Mouse (Mus musculus): Measurements from ENCODE around the gene Vars. TPM values are rescaled to one million over a fixed set of nuclear protein-coding genes. Genes with fewer than 3 reads are reported as not detected.
"Not testable (repeated sequence)": the region's sequence is repeated elsewhere in the genome, so short reads cannot be mapped to it uniquely, and the experiment has no call there.

The Vars gene
- polyA plus RNA-seq, 1 experiment from 2014 or later: 51.4 TPM

- H3K36me3 ChIP-seq (ENCODE audit: control insufficient read depth, insufficient read depth, low read length): no peaks in the 10 kb centered on the region
- 17% methylated on average over 2 of the region's 2 CpGs for WGBS
- H3K4me3 ChIP-seq (ENCODE audit: low read depth, low read length): peak overlapping the region; percentile 80
- no peak overlapping the region; the same call in 1 of the 2 replicates for H3K9ac ChIP-seq (replicated peaks; ENCODE audit: low read depth, low read length)
- H3K9me3 ChIP-seq (ENCODE audit: control insufficient read depth, low read length): no peaks in the 10 kb centered on the region
- H3K27me3 ChIP-seq (ENCODE audit: control insufficient read depth, insufficient read depth, low read length): no peaks in the 10 kb centered on the region
- no peak for ATAC-seq (ENCODE audit: low read depth)
- peaks cover 13% of the 10 kb centered on the region; the same call in 1 of the 2 replicates for H3K4me1 ChIP-seq (ENCODE audit: control insufficient read depth, insufficient read depth, low read length)
- peak overlapping the region; percentile 97 for H3K4me2 ChIP-seq (ENCODE audit: low read depth, low read length)
- no peak overlapping the region for H3K27ac ChIP-seq (ENCODE audit: low read depth, low read length)
Measured at GRCm38 (mm10) chr17:34980655-34981054, 20.1 kb upstream of the Vars start.

DNA sequence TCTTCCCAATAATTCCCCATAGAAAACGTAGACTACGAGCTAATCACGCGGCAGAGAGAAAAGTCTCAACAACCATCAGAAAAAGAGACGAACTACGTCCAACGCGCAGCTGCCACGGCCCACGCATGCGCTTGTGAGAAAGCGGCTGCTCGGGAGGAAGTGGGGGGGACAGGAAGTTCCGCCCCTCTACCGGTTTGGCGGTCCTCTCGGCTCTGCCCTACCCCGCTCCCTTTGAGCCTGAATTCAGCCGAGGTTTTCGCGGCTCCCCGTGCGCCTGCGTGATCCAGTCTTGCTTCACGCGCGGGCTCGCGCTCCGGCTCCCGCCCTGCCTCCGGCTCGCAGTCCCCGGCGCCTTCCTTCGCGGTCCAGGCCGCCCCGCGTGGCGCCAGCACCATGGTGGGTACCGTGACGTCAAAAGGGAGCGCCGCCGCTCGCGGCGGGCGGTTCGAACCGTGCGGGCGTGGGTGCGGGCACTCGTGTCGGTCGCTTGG, 19.1 kb upstream of the Vars start, which contains the start of gene Lsm2:
Gene Lsm2 (plus strand): TSS at position 173 of the 491 bp plus-strand sequence.
- Histone ChIP-seq H3K36me3 (ENCODE audit: control insufficient read depth, insufficient read depth, low read length) (peaks cover 8% of the 10 kb centered on the region), H3K4me3 (ENCODE audit: low read depth, low read length) (peak within 1 kb of the TSS; percentile 80), H3K27me3 (ENCODE audit: control insufficient read depth, insufficient read depth, low read length) (no peaks in the 10 kb centered on the region), H3K27ac (ENCODE audit: low read depth, low read length) (peak within 1 kb of the TSS; percentile 97), H3K4me2 (ENCODE audit: low read depth, low read length) (peak within 1 kb of the TSS; percentile 97), H3K4me1 (ENCODE audit: control insufficient read depth, insufficient read depth, low read length) (peaks cover 13% of the 10 kb centered on the region; the same call in 1 of the 2 replicates), H3K9me3 (ENCODE audit: control insufficient read depth, low read length) (no peaks in the 10 kb centered on the region), H3K9ac (replicated peaks; ENCODE audit: low read depth, low read length) (peak within 1 kb of the TSS; percentile 81)
- under 1% methylated on average over 58 of the region's 58 CpGs for WGBS
- peak; percentile 95 for ATAC-seq (ENCODE audit: low read depth)

DNA sequence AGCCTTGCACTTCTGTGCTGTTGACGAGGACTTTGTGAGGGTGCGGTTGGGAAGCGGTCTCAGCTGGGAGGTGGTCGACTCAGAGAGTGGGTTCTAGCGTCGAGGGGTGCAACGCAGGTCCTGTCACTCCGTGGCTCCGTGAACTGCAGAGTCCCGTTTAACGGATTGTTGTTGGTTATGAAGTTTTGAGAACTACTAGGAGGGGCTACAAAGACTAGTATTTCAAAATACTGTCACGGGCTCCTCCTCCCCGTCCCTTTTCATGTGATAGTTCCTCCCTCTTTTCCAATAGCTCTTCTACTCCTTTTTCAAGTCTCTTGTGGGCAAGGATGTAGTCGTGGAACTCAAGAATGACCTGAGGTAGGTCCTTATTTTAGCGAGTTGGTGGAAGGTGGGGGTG, 18.5 kb upstream of the Vars start:
- under 1% methylated on average over 15 of the region's 15 CpGs for WGBS
- peak overlapping the region; percentile 97; the same call in 1 of the 2 replicates for H3K27ac ChIP-seq (ENCODE audit: low read depth, low read length)
- H3K4me2 ChIP-seq (ENCODE audit: low read depth, low read length): peak overlapping the region; percentile 97
- H3K9me3 ChIP-seq (ENCODE audit: control insufficient read depth, low read length): no peaks in the 10 kb centered on the region
- no peak for ATAC-seq (ENCODE audit: low read depth)
- H3K4me3 ChIP-seq (ENCODE audit: low read depth, low read length): peak overlapping the region; percentile 80
- H3K27me3 ChIP-seq (ENCODE audit: control insufficient read depth, insufficient read depth, low read length): no peaks in the 10 kb centered on the region
- H3K4me1 ChIP-seq (ENCODE audit: control insufficient read depth, insufficient read depth, low read length): peaks cover 13% of the 10 kb centered on the region; the same call in 1 of the 2 replicates
- H3K36me3 ChIP-seq (ENCODE audit: control insufficient read depth, insufficient read depth, low read length): peaks cover 8% of the 10 kb centered on the region
- peak overlapping the region; percentile 81 for H3K9ac ChIP-seq (replicated peaks; ENCODE audit: low read depth, low read length)

- no peaks in the 10 kb centered on the region for H3K9me3 ChIP-seq (ENCODE audit: control insufficient read depth, low read length)
- H3K27ac ChIP-seq (ENCODE audit: low read depth, low read length): no peak overlapping the region
- H3K4me3 ChIP-seq (ENCODE audit: low read depth, low read length): no peak overlapping the region
- H3K4me2 ChIP-seq (ENCODE audit: low read depth, low read length): no peak overlapping the region
- 80% methylated on average over 2 of the region's 2 CpGs for WGBS
- no peak for ATAC-seq (ENCODE audit: low read depth)
- H3K4me1 ChIP-seq (ENCODE audit: control insufficient read depth, insufficient read depth, low read length): peaks cover 13% of the 10 kb centered on the region; the same call in 1 of the 2 replicates
- no peak overlapping the region for H3K9ac ChIP-seq (replicated peaks; ENCODE audit: low read depth, low read length)
- H3K27me3 ChIP-seq (ENCODE audit: control insufficient read depth, insufficient read depth, low read length): no peaks in the 10 kb centered on the region
- H3K36me3 ChIP-seq (ENCODE audit: control insufficient read depth, insufficient read depth, low read length): peaks cover 8% of the 10 kb centered on the region
Measured at GRCm38 (mm10) chr17:34984218-34984617, 16.6 kb upstream of the Vars start.

- Histone ChIP-seq H3K36me3 (ENCODE audit: control insufficient read depth, insufficient read depth, low read length) (no peaks in the 10 kb centered on the region), H3K27me3 (ENCODE audit: control insufficient read depth, insufficient read depth, low read length) (no peaks in the 10 kb centered on the region), H3K27ac (ENCODE audit: low read depth, low read length) (no peak overlapping the region), H3K4me1 (ENCODE audit: control insufficient read depth, insufficient read depth, low read length) (no peaks in the 10 kb centered on the region), H3K4me3 (ENCODE audit: low read depth, low read length) (no peak overlapping the region), H3K9me3 (ENCODE audit: control insufficient read depth, low read length) (no peaks in the 10 kb centered on the region), H3K9ac (replicated peaks; ENCODE audit: low read depth, low read length) (no peak overlapping the region), H3K4me2 (ENCODE audit: low read depth, low read length) (no peak overlapping the region)
- no peak for ATAC-seq (ENCODE audit: low read depth)
Measured at GRCm38 (mm10) chr17:34994751-34995150, 6.0 kb upstream of the Vars start.

- ATAC-seq (ENCODE audit: low read depth); H3K27ac ChIP-seq (ENCODE audit: low read depth, low read length); H3K9ac ChIP-seq (replicated peaks; ENCODE audit: low read depth, low read length); H3K36me3 ChIP-seq (ENCODE audit: control insufficient read depth, insufficient read depth, low read length); H3K4me3 ChIP-seq (ENCODE audit: low read depth, low read length); H3K4me2 ChIP-seq (ENCODE audit: low read depth, low read length); H3K9me3 ChIP-seq (ENCODE audit: control insufficient read depth, low read length); H3K27me3 ChIP-seq (ENCODE audit: control insufficient read depth, insufficient read depth, low read length); H3K4me1 ChIP-seq (ENCODE audit: control insufficient read depth, insufficient read depth, low read length): not testable (repeated sequence)
- 95% methylated on average over 4 of the region's 4 CpGs for WGBS
Measured at GRCm38 (mm10) chr17:34995192-34995591, 5.6 kb upstream of the Vars start.

GRCm38 (mm10) chr17:34995927-34996326, 4.9 kb upstream of the Vars start:
- not testable (repeated sequence) for H3K4me1 ChIP-seq (ENCODE audit: control insufficient read depth, insufficient read depth, low read length); H3K27me3 ChIP-seq (ENCODE audit: control insufficient read depth, insufficient read depth, low read length); ATAC-seq (ENCODE audit: low read depth); H3K36me3 ChIP-seq (ENCODE audit: control insufficient read depth, insufficient read depth, low read length); H3K9ac ChIP-seq (replicated peaks; ENCODE audit: low read depth, low read length); H3K4me2 ChIP-seq (ENCODE audit: low read depth, low read length); H3K27ac ChIP-seq (ENCODE audit: low read depth, low read length); H3K4me3 ChIP-seq (ENCODE audit: low read depth, low read length); H3K9me3 ChIP-seq (ENCODE audit: control insufficient read depth, low read length)
- WGBS: 91% methylated on average over 4 of the region's 4 CpGs

DNA sequence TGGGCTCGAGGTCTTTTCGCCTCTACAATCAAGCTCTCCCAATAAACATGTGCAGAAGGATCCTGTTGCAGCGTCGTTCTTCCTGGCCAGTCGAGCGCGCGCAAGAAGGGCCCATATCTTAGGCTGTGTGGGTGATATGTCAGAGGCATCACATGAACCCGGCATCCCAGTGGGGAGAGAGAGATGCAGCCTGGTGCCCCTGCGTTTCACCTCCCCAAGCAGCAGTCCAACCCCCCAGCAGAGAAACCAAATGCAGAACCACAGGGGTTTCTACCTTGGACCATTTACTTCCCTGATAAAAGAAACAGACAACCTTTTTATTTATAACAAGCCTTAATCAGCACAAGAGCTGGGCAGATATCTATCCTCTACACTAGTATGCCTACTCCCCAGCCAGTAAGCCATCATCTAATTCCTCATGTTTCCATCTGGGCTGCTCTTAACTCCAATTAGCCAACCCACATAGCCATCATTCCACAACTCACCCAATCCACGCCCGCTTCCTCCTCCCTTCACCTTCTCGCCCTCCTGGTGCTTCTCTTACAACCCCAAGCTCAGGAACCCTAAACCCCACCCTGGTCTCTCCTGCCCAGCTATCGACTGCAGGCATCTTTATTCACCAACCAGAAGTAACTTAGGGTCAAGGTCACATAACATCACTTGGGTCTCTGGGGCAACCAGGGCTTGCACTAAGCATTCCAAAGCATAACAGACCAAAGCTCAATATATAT, 4.2 kb upstream of the Vars start:
- H3K9me3 ChIP-seq (ENCODE audit: control insufficient read depth, low read length): no peaks in the 10 kb centered on the region
- H3K9ac ChIP-seq (replicated peaks; ENCODE audit: low read depth, low read length): no peak overlapping the region
- no peak overlapping the region for H3K4me3 ChIP-seq (ENCODE audit: low read depth, low read length)
- no peaks in the 10 kb centered on the region for H3K27me3 ChIP-seq (ENCODE audit: control insufficient read depth, insufficient read depth, low read length)
- no peak for ATAC-seq (ENCODE audit: low read depth)
- H3K4me1 ChIP-seq (ENCODE audit: control insufficient read depth, insufficient read depth, low read length): no peaks in the 10 kb centered on the region; the same call in 1 of the 2 replicates
- WGBS: 86% methylated on average over 12 of the region's 14 CpGs
- no peak overlapping the region for H3K27ac ChIP-seq (ENCODE audit: low read depth, low read length)
- H3K36me3 ChIP-seq (ENCODE audit: control insufficient read depth, insufficient read depth, low read length): no peaks in the 10 kb centered on the region
- no peak overlapping the region for H3K4me2 ChIP-seq (ENCODE audit: low read depth, low read length)

DNA sequence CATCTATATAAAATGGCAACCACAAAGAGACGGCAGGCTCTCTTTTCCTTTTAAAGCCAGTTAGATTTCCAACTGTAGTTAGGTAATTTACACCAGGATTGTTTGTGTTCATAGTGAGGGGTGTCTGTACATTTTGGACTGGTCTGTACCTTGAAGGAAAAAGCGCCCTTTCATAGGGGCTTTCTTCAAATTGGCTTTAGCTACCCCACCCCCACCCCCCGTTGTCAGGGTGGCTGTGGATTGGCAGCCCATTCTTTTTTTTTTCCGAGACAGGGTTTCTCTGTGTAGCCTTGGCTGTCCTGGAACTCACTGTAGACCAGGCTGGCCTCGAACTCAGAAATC, 3.7 kb upstream of the Vars start:
- Histone ChIP-seq H3K36me3 (ENCODE audit: control insufficient read depth, insufficient read depth, low read length) (no peaks in the 10 kb centered on the region), H3K27me3 (ENCODE audit: control insufficient read depth, insufficient read depth, low read length) (no peaks in the 10 kb centered on the region), H3K4me3 (ENCODE audit: low read depth, low read length) (no peak overlapping the region), H3K27ac (ENCODE audit: low read depth, low read length) (no peak overlapping the region), H3K4me1 (ENCODE audit: control insufficient read depth, insufficient read depth, low read length) (peaks cover 4% of the 10 kb centered on the region), H3K9me3 (ENCODE audit: control insufficient read depth, low read length) (no peaks in the 10 kb centered on the region), H3K4me2 (ENCODE audit: low read depth, low read length) (no peak overlapping the region), H3K9ac (replicated peaks; ENCODE audit: low read depth, low read length) (no peak overlapping the region)
- WGBS: 84% methylated on average over 5 of the region's 5 CpGs
- ATAC-seq (ENCODE audit: low read depth): no peak

All from neural tube, embryonic 14.5 days (tissue).